Mouse (Mus musculus): ENCODE data around the gene Cdr2l. TPM values are rescaled to one million over a fixed set of nuclear protein-coding genes. Genes with fewer than 3 reads are reported as not detected.

Gene Cdr2l
- total RNA-seq, 1 experiment = 8.5 TPM

DNA sequence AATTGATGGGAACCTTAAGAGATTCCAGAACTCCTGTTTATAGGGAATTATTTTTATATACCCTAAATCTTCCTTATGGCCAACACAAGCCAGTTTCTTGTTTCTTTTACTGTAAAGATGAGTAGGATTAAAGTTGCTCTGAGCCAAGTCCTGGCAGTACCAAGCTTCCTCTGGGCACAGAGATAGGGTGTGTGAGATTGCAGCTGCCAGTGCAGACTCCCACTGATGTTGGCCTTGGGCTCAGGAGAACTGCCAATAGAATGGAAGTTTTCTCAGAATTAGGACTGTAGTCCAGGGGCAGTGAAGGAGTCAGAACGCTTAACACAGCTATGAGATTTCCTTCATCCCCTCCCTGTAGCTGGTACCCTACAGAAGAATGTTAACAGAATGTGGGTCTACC is 39.6 kb downstream of the Cdr2l start:
- Histone ChIP-seq H3K4me3 (ENCODE audit: insufficient read depth in 1 of 2, low read depth in 1 of 2, low read length in 2 of 2, poor library complexity in 1 of 2, severe bottlenecking in 1 of 2) (no peak overlapping the region), H3K36me3 (ENCODE audit: control insufficient read depth, insufficient read depth, low read length, poor library complexity, severe bottlenecking) (peaks cover 3% of the 10 kb centered on the region; the same call in 1 of the 2 replicates), H3K4me1 (ENCODE audit: control insufficient read depth in 2 of 2, insufficient read depth in 2 of 2, low read length in 2 of 2, poor library complexity in 1 of 2) (peaks cover 0 to 4% of the 10 kb centered on the region in 2 experiments; a peak in 2 of 4 replicates), H3K9ac (ENCODE audit: insufficient read depth, low read depth, low read length, poor library complexity, severe bottlenecking) (0 out of 2 replicates have a peak overlapping the region, but pooled peaks have one; percentile 11), H3K9me3 (ENCODE audit: control insufficient read depth, insufficient read depth, low read depth, low read length) (no peaks in the 10 kb centered on the region), H3K27ac (ENCODE audit: insufficient read depth, low read depth, low read length, poor library complexity, severe bottlenecking) (no peak overlapping the region)
- no peak for DNase-seq (ENCODE audit: low read depth, low spot score)
- TF ChIP-seq ZC3H11A (IDR thresholded peaks at IDR 0.05; ENCODE audit: borderline replicate concordance, low read depth, low read length) = no peak
- no peak for TF ChIP-seq MAFK (IDR thresholded peaks at IDR 0.05; ENCODE audit: insufficient read depth, low read depth, low read length)
- TF ChIP-seq HCFC1 (IDR thresholded peaks at IDR 0.05; ENCODE audit: borderline replicate concordance, insufficient read depth, low read length) = no peak
- in situ Hi-C loops (cut with MboI; ENCODE audit: low sequenced_read_pairs in 2 of 2, unreplicated experiment in 2 of 2) = no loop called here

GRCm38 (mm10) chr11:115421972-115422371 is 40.3 kb downstream of the Cdr2l start:
- in situ Hi-C loops (cut with MboI; ENCODE audit: low sequenced_read_pairs in 2 of 2, unreplicated experiment in 2 of 2) = no loop called here
- H3K4me1 ChIP-seq (ENCODE audit: control insufficient read depth in 2 of 2, insufficient read depth in 2 of 2, low read length in 2 of 2, poor library complexity in 1 of 2) = peaks cover 1 to 4% of the 10 kb centered on the region in 2 experiments; a peak in 2 of 4 replicates
- H3K36me3 ChIP-seq (ENCODE audit: control insufficient read depth, insufficient read depth, low read length, poor library complexity, severe bottlenecking) = peaks cover 3% of the 10 kb centered on the region; the same call in 1 of the 2 replicates
- peak overlapping the region in 1 of 2 experiments; percentile 10; a peak in 1 of 4 replicates for H3K4me3 ChIP-seq (ENCODE audit: insufficient read depth in 1 of 2, low read depth in 1 of 2, low read length in 2 of 2, poor library complexity in 1 of 2, severe bottlenecking in 1 of 2)
- no peak overlapping the region; the same call in 1 of the 2 replicates for H3K9ac ChIP-seq (ENCODE audit: insufficient read depth, low read depth, low read length, poor library complexity, severe bottlenecking)
- no peak overlapping the region for H3K27ac ChIP-seq (ENCODE audit: insufficient read depth, low read depth, low read length, poor library complexity, severe bottlenecking)
- TF ChIP-seq HCFC1 (IDR thresholded peaks at IDR 0.05; ENCODE audit: borderline replicate concordance, insufficient read depth, low read length) (no peak), MAFK (IDR thresholded peaks at IDR 0.05; ENCODE audit: insufficient read depth, low read depth, low read length) (no peak), CHD2 (IDR thresholded peaks at IDR 0.05; ENCODE audit: low read depth, low read length) (no peak), ZNF384 (IDR thresholded peaks at IDR 0.05; ENCODE audit: low read depth, low read length) (no peak), ZC3H11A (IDR thresholded peaks at IDR 0.05; ENCODE audit: borderline replicate concordance, low read depth, low read length) (no peak)
- no peaks in the 10 kb centered on the region for H3K9me3 ChIP-seq (ENCODE audit: control insufficient read depth, insufficient read depth, low read depth, low read length)
- no peak for DNase-seq (ENCODE audit: low read depth, low spot score)

DNA sequence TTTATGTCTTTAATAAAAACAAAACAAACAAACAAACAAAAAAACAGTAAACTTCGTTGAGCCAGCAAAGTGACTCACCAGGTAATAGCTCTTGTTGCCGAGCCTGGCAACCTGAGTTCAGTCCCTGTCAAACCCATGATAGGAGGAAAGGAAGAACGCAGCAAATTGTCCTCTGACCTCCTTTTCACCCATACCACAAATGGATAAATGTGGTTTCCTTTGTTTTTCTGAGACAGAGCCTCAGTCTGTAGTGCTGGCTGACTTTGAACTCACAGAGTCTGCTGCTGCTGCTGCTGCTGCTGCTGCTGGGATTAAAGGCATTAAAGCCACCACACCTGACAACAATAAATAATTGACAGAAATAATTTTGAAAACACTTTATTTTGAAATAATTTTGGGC is 41.4 kb downstream of the Cdr2l start:
- in situ Hi-C loops (cut with MboI; ENCODE audit: low sequenced_read_pairs in 2 of 2, unreplicated experiment in 2 of 2) = no loop called here
- Histone ChIP-seq H3K27ac (ENCODE audit: insufficient read depth, low read depth, low read length, poor library complexity, severe bottlenecking) (no peak overlapping the region), H3K36me3 (ENCODE audit: control insufficient read depth, insufficient read depth, low read length, poor library complexity, severe bottlenecking) (no peaks in the 10 kb centered on the region), H3K4me3 (ENCODE audit: insufficient read depth in 1 of 2, low read depth in 1 of 2, low read length in 2 of 2, poor library complexity in 1 of 2, severe bottlenecking in 1 of 2) (no peak overlapping the region), H3K9ac (ENCODE audit: insufficient read depth, low read depth, low read length, poor library complexity, severe bottlenecking) (no peak overlapping the region), H3K9me3 (ENCODE audit: control insufficient read depth, insufficient read depth, low read depth, low read length) (no peaks in the 10 kb centered on the region), H3K4me1 (ENCODE audit: control insufficient read depth in 2 of 2, insufficient read depth in 2 of 2, low read length in 2 of 2, poor library complexity in 1 of 2) (peaks cover 2 to 8% of the 10 kb centered on the region in 2 experiments; a peak in 3 of 4 replicates)
- TF ChIP-seq HCFC1 (IDR thresholded peaks at IDR 0.05; ENCODE audit: borderline replicate concordance, insufficient read depth, low read length) = no peak
- DNase-seq (ENCODE audit: low read depth, low spot score) = no peak

GRCm38 (mm10) chr11:115424666-115425065 is 43.0 kb downstream of the Cdr2l start:
- no peak for DNase-seq (ENCODE audit: low read depth, low spot score)
- no peak for TF ChIP-seq HCFC1 (IDR thresholded peaks at IDR 0.05; ENCODE audit: borderline replicate concordance, insufficient read depth, low read length)
- no peak for TF ChIP-seq CHD2 (IDR thresholded peaks at IDR 0.05; ENCODE audit: low read depth, low read length)
- TF ChIP-seq ZNF384 (IDR thresholded peaks at IDR 0.05; ENCODE audit: low read depth, low read length) = no peak
- TF ChIP-seq MAFK (IDR thresholded peaks at IDR 0.05; ENCODE audit: insufficient read depth, low read depth, low read length) = no peak
- TF ChIP-seq ZC3H11A (IDR thresholded peaks at IDR 0.05; ENCODE audit: borderline replicate concordance, low read depth, low read length) = no peak
- Histone ChIP-seq H3K4me3 (ENCODE audit: insufficient read depth in 1 of 2, low read depth in 1 of 2, low read length in 2 of 2, poor library complexity in 1 of 2, severe bottlenecking in 1 of 2) (no peak overlapping the region), H3K4me1 (ENCODE audit: control insufficient read depth in 2 of 2, insufficient read depth in 2 of 2, low read length in 2 of 2, poor library complexity in 1 of 2) (peaks cover 4 to 7% of the 10 kb centered on the region in 2 experiments; a peak in 2 of 4 replicates), H3K36me3 (ENCODE audit: control insufficient read depth, insufficient read depth, low read length, poor library complexity, severe bottlenecking) (peaks cover 9% of the 10 kb centered on the region; the same call in 1 of the 2 replicates), H3K9me3 (ENCODE audit: control insufficient read depth, insufficient read depth, low read depth, low read length) (no peaks in the 10 kb centered on the region), H3K27ac (ENCODE audit: insufficient read depth, low read depth, low read length, poor library complexity, severe bottlenecking) (no peak overlapping the region), H3K9ac (ENCODE audit: insufficient read depth, low read depth, low read length, poor library complexity, severe bottlenecking) (no peak overlapping the region)
- in situ Hi-C loops (cut with MboI; ENCODE audit: low sequenced_read_pairs in 2 of 2, unreplicated experiment in 2 of 2) = no loop called here

GRCm38 (mm10) chr11:115425671-115426070 is 44.0 kb downstream of the Cdr2l start:
- Histone ChIP-seq H3K36me3 (ENCODE audit: control insufficient read depth, insufficient read depth, low read length, poor library complexity, severe bottlenecking) (peaks cover 16% of the 10 kb centered on the region; the same call in 1 of the 2 replicates), H3K9ac (ENCODE audit: insufficient read depth, low read depth, low read length, poor library complexity, severe bottlenecking) (no peak overlapping the region), H3K4me3 (ENCODE audit: insufficient read depth in 1 of 2, low read depth in 1 of 2, low read length in 2 of 2, poor library complexity in 1 of 2, severe bottlenecking in 1 of 2) (no peak overlapping the region), H3K4me1 (ENCODE audit: control insufficient read depth in 2 of 2, insufficient read depth in 2 of 2, low read length in 2 of 2, poor library complexity in 1 of 2) (peaks cover 4 to 7% of the 10 kb centered on the region in 2 experiments; a peak in 2 of 4 replicates), H3K27ac (ENCODE audit: insufficient read depth, low read depth, low read length, poor library complexity, severe bottlenecking) (no peak overlapping the region), H3K9me3 (ENCODE audit: control insufficient read depth, insufficient read depth, low read depth, low read length) (no peaks in the 10 kb centered on the region)
- DNase-seq (ENCODE audit: low read depth, low spot score) = no peak
- in situ Hi-C loops (cut with MboI; ENCODE audit: low sequenced_read_pairs in 2 of 2, unreplicated experiment in 2 of 2) = no loop called here
- TF ChIP-seq ZC3H11A (IDR thresholded peaks at IDR 0.05; ENCODE audit: borderline replicate concordance, low read depth, low read length) = no peak
- TF ChIP-seq ZNF384 (IDR thresholded peaks at IDR 0.05; ENCODE audit: low read depth, low read length) = no peak
- TF ChIP-seq MAFK (IDR thresholded peaks at IDR 0.05; ENCODE audit: insufficient read depth, low read depth, low read length) = no peak
- no peak for TF ChIP-seq CHD2 (IDR thresholded peaks at IDR 0.05; ENCODE audit: low read depth, low read length)
- no peak for TF ChIP-seq HCFC1 (IDR thresholded peaks at IDR 0.05; ENCODE audit: borderline replicate concordance, insufficient read depth, low read length)
